Mouse (Mus musculus) liver, embryonic 16.5 days (tissue): Measurements from ENCODE around the gene Foxa2. TPM values are rescaled to one million over a fixed set of nuclear protein-coding genes. Genes with fewer than 3 reads are reported as not detected.

Experiments
- ATAC-seq: fragments of 200-750 bp; cut with Nextera tagmentation; 2 replicates; pipeline ENCODE4 v1.8.0; 2017; ENCODE audit warnings: low read depth, mild to moderate bottlenecking, moderate number of reproducible peaks, moderate library complexity
- H3K27ac ChIP-seq: fragments of 300-500 bp; sonication (generic); 2 replicates; pipeline ENCODE4 v1.5.1; 2014; ENCODE audit warnings: mild to moderate bottlenecking, low read length
- H3K27me3 ChIP-seq: fragments of 300-500 bp; sonication (generic); 2 replicates; pipeline ENCODE4 v1.6.1; 2014; ENCODE audit warnings: low read depth, low read length, mixed read lengths; ENCODE audit not compliant: control insufficient read depth, insufficient read depth
- H3K36me3 ChIP-seq: fragments of 300-500 bp; sonication (generic); 2 replicates; pipeline ENCODE4 v1.6.1; 2014; ENCODE audit warnings: mild to moderate bottlenecking; ENCODE audit not compliant: control insufficient read depth, insufficient read depth
- H3K4me1 ChIP-seq: fragments of 300-500 bp; sonication (generic); 2 replicates; pipeline ENCODE4 v1.6.1; 2014; ENCODE audit warnings: low read depth, low read length, mixed read lengths; ENCODE audit not compliant: control insufficient read depth
- H3K4me2 ChIP-seq: fragments of 300-500 bp; sonication (generic); 2 replicates; pipeline ENCODE4 v1.6.1; 2014; ENCODE audit warnings: low read depth, low read length, mixed read lengths
- H3K4me3 ChIP-seq: fragments of 300-500 bp; sonication (generic); 2 replicates; pipeline ENCODE4 v1.5.1; 2014; ENCODE audit warnings: low read depth, mild to moderate bottlenecking, low read length
- H3K9ac ChIP-seq: fragments of 300-500 bp; sonication (generic); 2 replicates; pipeline ENCODE4 v1.6.1; 2014; ENCODE audit warnings: low read depth, low read length
- H3K9me3 ChIP-seq: fragments of 300-500 bp; sonication (generic); replicated peaks from 2 replicates; pipeline ENCODE4 v1.6.1; 2016; ENCODE audit warnings: low read length; ENCODE audit not compliant: control insufficient read depth
- WGBS: fragments of 180-500 bp; shearing (Covaris S2); extraction: QIAGEN DNeasy Blood & Tissue Kit; methylation state at CpG from one replicate; pipeline ENCODE4 v1.1.7; 2014; ENCODE audit not compliant: insufficient replicate concordance; 5-methylcytosine and 5-hydroxymethylcytosine counted together
- polyA plus RNA-seq: library from polyadenylated mRNA; unstranded; fragments of >200 nt; fragmentation: Nextera tagmentation; extraction: Ambion mirVana; gene quantifications from 2 replicates; pipeline ENCODE4 v1.2.1, GENCODE M21; 2015

The Foxa2 gene
- 2.9 and 3.8 TPM in 2 replicates for polyA plus RNA-seq

DNA sequence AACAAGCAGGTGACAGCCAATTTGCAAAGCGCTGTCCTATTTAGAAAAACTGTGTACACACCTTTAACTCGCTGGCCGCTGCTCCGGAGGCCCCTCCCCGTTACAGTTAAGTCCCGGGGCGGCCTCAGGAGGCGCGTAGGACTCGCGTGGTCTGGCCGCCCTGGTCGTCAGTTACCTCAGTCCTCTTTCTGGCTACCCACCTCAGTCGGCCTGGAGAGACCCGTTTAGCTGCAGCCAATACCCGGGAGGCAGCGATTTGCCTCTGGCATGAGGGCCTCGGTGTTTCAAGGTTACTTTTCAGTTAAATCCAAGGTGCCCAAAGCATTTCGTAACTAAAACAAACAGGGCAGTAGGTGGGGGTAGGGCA lies at the start of gene Foxa2:
Gene Foxa2 (minus strand): TSS at position 171 of the 367 bp plus-strand sequence.
- Histone ChIP-seq H3K4me3 (peak within 1 kb of the TSS; percentile 47), H3K9me3 (no peaks in the 10 kb centered on the region), H3K9ac (peak within 1 kb of the TSS; percentile 24; the same call in 1 of the 2 replicates), H3K36me3 (no peaks in the 10 kb centered on the region), H3K27ac (peak within 1 kb of the TSS; percentile 80), H3K27me3 (peaks cover 72% of the 10 kb centered on the region), H3K4me1 (peaks cover 3% of the 10 kb centered on the region; the same call in 1 of the 2 replicates), H3K4me2 (peak within 1 kb of the TSS; percentile 44)
- 3% methylated on average over 19 of the region's 19 CpGs for WGBS
- peak; percentile 22 for ATAC-seq

DNA sequence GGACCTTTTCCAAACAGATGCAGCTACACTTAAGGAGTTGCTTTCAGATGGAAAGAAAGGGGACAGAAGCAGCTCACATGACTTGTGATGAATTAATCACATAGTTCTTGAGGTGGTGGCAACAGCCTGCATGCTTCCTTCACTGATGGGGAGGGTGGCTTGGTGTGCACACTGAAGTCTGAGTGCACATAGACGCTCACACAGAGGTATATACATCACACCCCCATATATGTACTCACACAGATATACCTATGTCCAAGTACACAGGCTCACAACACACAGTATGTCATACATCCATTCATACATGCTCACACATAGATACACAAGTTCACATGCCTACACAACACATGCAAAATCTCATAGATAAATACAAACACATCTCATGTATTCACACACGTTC lies 45.3 kb upstream of the Foxa2 start:
- no peaks in the 10 kb centered on the region for H3K9me3 ChIP-seq
- no peaks in the 10 kb centered on the region for H3K4me1 ChIP-seq
- H3K4me3 ChIP-seq = no peak overlapping the region
- no peak for ATAC-seq
- no peaks in the 10 kb centered on the region for H3K27me3 ChIP-seq
- H3K27ac ChIP-seq = no peak overlapping the region
- H3K9ac ChIP-seq = no peak overlapping the region
- H3K4me2 ChIP-seq = no peak overlapping the region
- WGBS = 63% methylated on average over 2 of the region's 2 CpGs
- H3K36me3 ChIP-seq = no peaks in the 10 kb centered on the region

DNA sequence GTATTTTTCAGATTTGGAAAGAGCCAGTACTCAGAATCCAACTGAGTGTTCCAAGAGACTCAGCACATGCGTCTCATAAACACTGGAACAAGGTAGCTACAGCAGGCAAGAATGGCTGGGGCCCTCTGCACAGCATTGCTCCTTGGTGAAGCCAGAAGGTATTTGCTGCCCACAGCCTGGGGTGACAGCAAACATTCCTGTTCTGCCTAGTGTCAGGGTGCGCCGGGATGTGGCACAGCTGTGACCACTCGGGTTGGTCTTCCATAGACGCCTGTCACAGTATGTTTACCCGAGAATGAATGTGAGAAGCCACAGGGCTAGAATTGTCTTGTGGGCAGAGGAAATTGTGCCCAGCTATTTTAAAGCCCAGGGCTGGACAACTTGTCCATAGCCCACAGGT lies 44.9 kb upstream of the Foxa2 start:
- WGBS = 67% methylated on average over 6 of the region's 6 CpGs
- H3K9ac ChIP-seq = no peak overlapping the region
- no peak overlapping the region for H3K27ac ChIP-seq
- H3K36me3 ChIP-seq = no peaks in the 10 kb centered on the region
- no peaks in the 10 kb centered on the region for H3K27me3 ChIP-seq
- no peak for ATAC-seq
- no peak overlapping the region for H3K4me3 ChIP-seq
- H3K4me1 ChIP-seq = no peaks in the 10 kb centered on the region
- no peak overlapping the region for H3K4me2 ChIP-seq
- H3K9me3 ChIP-seq = no peaks in the 10 kb centered on the region

DNA sequence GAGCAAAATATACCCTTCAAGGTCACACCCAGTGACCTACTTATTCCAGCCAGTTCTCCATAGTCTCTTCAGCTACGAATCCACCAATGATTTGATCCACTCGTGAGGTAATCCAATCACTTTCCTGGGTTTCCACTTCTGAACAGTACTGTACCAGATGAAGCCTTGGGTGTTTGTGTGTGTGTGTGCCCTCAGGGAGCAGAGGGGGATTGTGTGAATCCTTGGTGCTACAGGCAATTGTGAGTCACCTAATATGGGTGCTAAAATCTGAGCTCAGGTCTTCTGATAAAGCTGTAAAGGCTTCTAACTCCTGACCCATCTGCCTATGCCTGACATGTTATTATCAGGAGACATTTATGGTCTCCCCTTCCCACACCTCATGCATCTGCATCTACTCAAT lies 43.3 kb upstream of the Foxa2 start:
- no peak for ATAC-seq
- no peak overlapping the region for H3K4me3 ChIP-seq
- no peaks in the 10 kb centered on the region for H3K9me3 ChIP-seq
- 38% methylated on average over 2 of the region's 2 CpGs for WGBS
- H3K4me1 ChIP-seq = no peaks in the 10 kb centered on the region
- H3K36me3 ChIP-seq = no peaks in the 10 kb centered on the region
- H3K27me3 ChIP-seq = no peaks in the 10 kb centered on the region
- no peak overlapping the region for H3K9ac ChIP-seq
- no peak overlapping the region for H3K27ac ChIP-seq
- no peak overlapping the region for H3K4me2 ChIP-seq

DNA sequence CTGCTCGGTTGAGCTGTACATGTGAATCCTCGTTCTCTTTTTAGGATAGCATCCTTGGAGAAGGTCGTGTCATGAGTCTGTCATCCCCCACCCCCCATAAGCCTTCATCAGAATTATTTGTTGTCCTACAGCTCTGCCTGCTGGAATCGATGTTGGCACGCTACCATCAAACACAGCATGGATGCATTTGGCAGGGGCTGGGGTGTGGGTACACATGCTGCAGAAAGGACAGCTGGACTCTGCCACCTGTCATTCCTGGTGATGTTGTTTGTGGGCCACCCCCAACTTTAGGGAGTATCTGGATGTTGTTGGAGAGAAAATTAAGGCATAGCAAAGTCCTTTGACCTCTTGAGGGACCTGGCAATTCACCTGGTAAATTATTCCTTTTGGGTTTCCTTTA lies 38.8 kb upstream of the Foxa2 start:
- H3K36me3 ChIP-seq = no peaks in the 10 kb centered on the region
- H3K9ac ChIP-seq = no peak overlapping the region
- H3K27me3 ChIP-seq = no peaks in the 10 kb centered on the region
- no peak overlapping the region for H3K4me2 ChIP-seq
- no peak for ATAC-seq
- H3K27ac ChIP-seq = no peak overlapping the region
- WGBS = 50% methylated on average over 5 of the region's 5 CpGs
- H3K4me1 ChIP-seq = no peaks in the 10 kb centered on the region
- H3K9me3 ChIP-seq = no peaks in the 10 kb centered on the region
- no peak overlapping the region for H3K4me3 ChIP-seq

DNA sequence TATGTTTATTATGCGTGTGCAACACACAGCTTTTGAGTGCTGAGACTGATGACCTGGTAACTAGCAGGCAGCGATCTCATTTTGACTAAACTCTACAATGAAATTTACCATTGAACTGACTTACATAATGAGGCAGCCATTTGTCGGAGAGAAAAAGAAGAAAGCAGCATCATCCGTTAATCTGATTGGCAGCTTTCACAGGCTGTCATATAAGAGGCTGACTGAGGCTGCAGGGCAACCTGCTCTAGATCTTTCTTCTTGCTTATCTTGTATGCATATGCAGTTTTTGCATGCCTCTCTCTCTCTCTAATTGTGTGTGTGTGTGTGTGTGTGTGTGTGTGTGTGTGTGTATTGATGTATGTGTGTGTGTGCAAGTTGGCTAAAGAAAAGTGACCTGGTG lies 38.4 kb upstream of the Foxa2 start:
- Histone ChIP-seq H3K27me3 (no peaks in the 10 kb centered on the region), H3K36me3 (no peaks in the 10 kb centered on the region), H3K9me3 (no peaks in the 10 kb centered on the region), H3K27ac (no peak overlapping the region), H3K9ac (no peak overlapping the region), H3K4me2 (no peak overlapping the region), H3K4me3 (no peak overlapping the region), H3K4me1 (no peaks in the 10 kb centered on the region)
- no peak for ATAC-seq
- 45% methylated on average over 4 of the region's 4 CpGs for WGBS

DNA sequence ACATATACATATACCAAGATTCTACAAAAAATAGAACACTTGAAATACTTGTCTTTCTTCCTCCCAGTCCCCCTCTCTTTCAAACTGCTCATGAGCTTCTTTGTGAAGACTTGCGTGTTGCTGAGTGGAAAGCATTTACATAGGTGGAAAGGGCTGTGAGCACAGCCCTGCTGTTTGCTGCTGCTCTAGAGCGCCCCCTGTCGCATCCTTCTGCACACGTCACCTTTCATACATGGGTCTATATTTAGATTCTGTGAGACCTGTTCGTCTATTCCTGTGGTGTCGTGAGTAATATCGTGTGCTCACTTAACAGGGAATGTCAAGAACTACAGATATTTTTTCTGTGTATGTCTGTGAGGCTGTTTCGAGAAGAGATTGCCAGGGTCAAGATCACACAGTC lies 35.5 kb upstream of the Foxa2 start:
- Histone ChIP-seq H3K4me1 (no peaks in the 10 kb centered on the region), H3K4me3 (no peak overlapping the region), H3K4me2 (no peak overlapping the region), H3K27ac (no peak overlapping the region), H3K9me3 (no peaks in the 10 kb centered on the region), H3K27me3 (no peaks in the 10 kb centered on the region), H3K36me3 (no peaks in the 10 kb centered on the region), H3K9ac (no peak overlapping the region)
- no peak for ATAC-seq
- WGBS = 7% methylated on average over 8 of the region's 8 CpGs

DNA sequence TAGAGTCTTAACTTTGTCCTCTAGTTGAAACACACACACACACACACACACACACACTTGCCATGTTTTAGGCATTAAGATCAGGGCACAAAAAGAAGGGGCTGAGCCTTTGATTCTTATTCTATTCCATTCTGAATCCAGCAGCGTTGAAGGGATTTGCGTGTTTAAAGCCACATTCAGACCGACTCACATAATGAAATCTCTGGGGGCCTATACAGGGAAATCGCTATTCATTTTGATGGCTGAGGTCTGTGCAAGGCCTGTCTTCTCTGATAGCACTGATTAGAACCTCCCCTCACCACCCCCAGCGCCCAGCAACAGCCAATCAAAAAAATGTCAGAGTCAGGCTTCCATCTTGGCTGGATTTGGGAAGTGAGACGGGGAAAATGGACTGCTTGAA lies 13.9 kb upstream of the Foxa2 start:
- ATAC-seq = no peak
- H3K4me3 ChIP-seq = no peak overlapping the region
- H3K27me3 ChIP-seq = no peaks in the 10 kb centered on the region
- 51% methylated on average over 6 of the region's 6 CpGs for WGBS
- no peak overlapping the region for H3K27ac ChIP-seq
- H3K9ac ChIP-seq = no peak overlapping the region
- no peak overlapping the region for H3K4me2 ChIP-seq
- H3K9me3 ChIP-seq = no peaks in the 10 kb centered on the region
- H3K4me1 ChIP-seq = no peaks in the 10 kb centered on the region
- H3K36me3 ChIP-seq = no peaks in the 10 kb centered on the region

DNA sequence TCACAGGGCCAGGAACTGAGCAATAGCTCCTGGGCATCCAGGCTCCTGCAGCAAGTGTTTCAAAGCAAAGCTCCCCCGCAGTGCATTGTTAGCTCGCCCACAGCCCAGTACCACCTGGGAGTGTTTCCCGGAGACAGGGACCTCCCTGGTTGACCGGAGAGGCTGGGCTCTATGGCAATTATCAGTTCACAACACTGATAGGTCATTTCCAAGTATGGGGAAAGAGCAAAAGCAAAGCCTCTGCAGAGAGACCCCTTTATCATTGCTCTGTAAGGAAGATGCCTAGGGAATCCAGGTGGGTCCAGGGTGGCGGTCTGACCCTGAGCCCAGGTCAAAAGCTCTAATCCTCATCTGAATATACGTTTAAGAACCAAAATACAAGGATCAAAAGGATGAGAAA lies 6.6 kb upstream of the Foxa2 start:
- Histone ChIP-seq H3K9ac (no peak overlapping the region), H3K4me2 (no peak overlapping the region), H3K27ac (no peak overlapping the region), H3K27me3 (peaks cover 9% of the 10 kb centered on the region), H3K4me1 (no peaks in the 10 kb centered on the region), H3K36me3 (no peaks in the 10 kb centered on the region), H3K4me3 (no peak overlapping the region), H3K9me3 (no peaks in the 10 kb centered on the region)
- 13% methylated on average over 6 of the region's 6 CpGs for WGBS
- ATAC-seq = no peak
